Mouse (Mus musculus) hindbrain, embryonic 12.5 days (tissue): ENCODE measurements around the gene Mfng. TPM values are rescaled to one million over a fixed set of nuclear protein-coding genes. Genes with fewer than 3 reads are reported as not detected.

Source experiments
- ATAC-seq: fragments of 200-750 bp; cut with Nextera tagmentation; 2 replicates; pipeline ENCODE4 v1.8.0; 2017; ENCODE audit warnings: moderate TSS enrichment; ENCODE audit not compliant: low FRiP score
- H3K27ac ChIP-seq: fragments of 300-500 bp; sonication (generic); 2 replicates; pipeline ENCODE4 v1.5.1; 2016; ENCODE audit warnings: mild to moderate bottlenecking
- H3K27me3 ChIP-seq: fragments of 300-500 bp; sonication (generic); 2 replicates; pipeline ENCODE4 v1.6.1; 2016; ENCODE audit warnings: mild to moderate bottlenecking
- H3K36me3 ChIP-seq: fragments of 300-500 bp; sonication (generic); 2 replicates; pipeline ENCODE4 v1.6.1; 2016; ENCODE audit warnings: mild to moderate bottlenecking
- H3K4me1 ChIP-seq: fragments of 300-500 bp; sonication (generic); 2 replicates; pipeline ENCODE4 v1.6.1; 2016
- H3K4me2 ChIP-seq: fragments of 300-500 bp; sonication (generic); replicated peaks from 2 replicates; pipeline ENCODE4 v1.6.1; 2016; ENCODE audit warnings: mild to moderate bottlenecking
- H3K4me3 ChIP-seq: fragments of 300-500 bp; sonication (generic); 2 replicates; pipeline ENCODE4 v1.5.1; 2016; ENCODE audit warnings: mild to moderate bottlenecking
- H3K9ac ChIP-seq: fragments of 300-500 bp; sonication (generic); 2 replicates; pipeline ENCODE4 v1.6.1; 2016; ENCODE audit warnings: mild to moderate bottlenecking, moderate library complexity
- H3K9me3 ChIP-seq: fragments of 300-500 bp; sonication (generic); replicated peaks from 2 replicates; pipeline ENCODE4 v1.6.1; 2016; ENCODE audit warnings: mild to moderate bottlenecking
- WGBS: fragments of 180-500 bp; shearing (Covaris S2); methylation state at CpG from one replicate; pipeline ENCODE4 v1.1.7; 2016; 5-methylcytosine and 5-hydroxymethylcytosine counted together
- polyA plus RNA-seq: library from polyadenylated mRNA; unstranded; fragments of >200 nt; fragmentation: Nextera tagmentation; extraction: Ambion mirVana; gene quantifications from 2 replicates; pipeline ENCODE4 v1.2.1, GENCODE M21; 2016

Mfng gene
- polyA plus RNA-seq, 1 experiment from 2014 or later, result 58.0 TPM

DNA sequence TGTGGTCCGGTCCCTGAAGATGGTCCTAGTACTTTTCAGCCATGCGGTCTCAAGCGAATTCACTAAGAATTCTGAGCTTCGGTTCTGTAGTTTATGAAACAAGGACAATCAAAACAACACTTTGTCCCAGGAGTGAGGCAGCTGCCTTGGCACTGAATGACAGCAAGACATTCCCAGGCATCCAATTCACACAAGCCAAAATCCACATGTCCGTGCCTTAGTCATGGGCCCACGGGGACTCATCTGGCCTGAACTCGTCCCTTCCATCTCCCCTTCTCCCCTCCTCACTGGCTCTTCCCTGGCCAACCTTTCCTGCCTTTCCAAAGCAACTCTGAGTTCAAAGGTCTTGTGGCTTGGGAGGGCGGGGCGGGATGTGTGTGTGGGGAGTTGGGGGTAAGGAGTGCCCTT, 13.1 kb upstream of the Mfng start:
- Histone ChIP-seq H3K4me3 (no peak overlapping the region), H3K4me1 (peaks cover 30% of the 10 kb centered on the region), H3K27me3 (no peaks in the 10 kb centered on the region; the same call in 1 of the 2 replicates), H3K9me3 (no peaks in the 10 kb centered on the region), H3K36me3 (no peaks in the 10 kb centered on the region), H3K9ac (no peak overlapping the region; the same call in 1 of the 2 replicates), H3K27ac (no peak overlapping the region), H3K4me2 (no peak overlapping the region)
- 68% methylated on average over 9 of the region's 9 CpGs for WGBS
- ATAC-seq, result no peak

DNA sequence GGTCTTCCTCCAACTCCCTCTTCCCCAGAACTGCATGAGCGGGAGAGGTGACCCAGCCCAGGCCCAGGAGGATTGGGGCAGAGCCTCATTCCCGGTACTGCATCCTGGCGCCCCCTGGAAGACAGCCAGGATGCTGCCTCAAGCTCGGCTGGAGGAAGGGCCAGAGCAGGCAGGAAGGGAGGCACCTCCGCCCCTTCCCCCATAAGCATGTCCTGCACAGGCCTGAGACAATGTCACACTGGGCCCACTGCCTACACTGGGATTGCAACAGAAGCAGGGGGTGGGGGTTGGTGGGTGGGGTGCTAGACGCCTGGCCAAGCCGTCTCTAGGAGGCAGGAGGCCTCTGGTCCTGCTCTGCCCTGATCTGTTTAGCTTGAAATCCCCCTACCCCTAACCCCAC, 12.7 kb upstream of the Mfng start:
- H3K36me3 ChIP-seq, result no peaks in the 10 kb centered on the region
- ATAC-seq, result peak; percentile 23; the same call in 1 of the 2 replicates
- H3K9ac ChIP-seq, result no peak overlapping the region; the same call in 1 of the 2 replicates
- H3K27me3 ChIP-seq, result no peaks in the 10 kb centered on the region; the same call in 1 of the 2 replicates
- no peak overlapping the region for H3K4me2 ChIP-seq
- 31% methylated on average over 7 of the region's 7 CpGs for WGBS
- H3K4me1 ChIP-seq, result peaks cover 29% of the 10 kb centered on the region
- no peaks in the 10 kb centered on the region for H3K9me3 ChIP-seq
- H3K27ac ChIP-seq, result no peak overlapping the region
- H3K4me3 ChIP-seq, result no peak overlapping the region

- 90% methylated on average over 7 of the region's 7 CpGs for WGBS
- no peaks in the 10 kb centered on the region for H3K36me3 ChIP-seq
- peaks cover 22% of the 10 kb centered on the region for H3K4me1 ChIP-seq
- no peaks in the 10 kb centered on the region for H3K27me3 ChIP-seq
- H3K27ac ChIP-seq, result no peak overlapping the region
- no peak overlapping the region for H3K9ac ChIP-seq
- H3K4me3 ChIP-seq, result no peak overlapping the region
- H3K9me3 ChIP-seq, result no peaks in the 10 kb centered on the region
- ATAC-seq, result no peak
- H3K4me2 ChIP-seq, result no peak overlapping the region
Observed at GRCm38 (mm10) chr15:78785258-78785657, 12.0 kb upstream of the Mfng start.

DNA sequence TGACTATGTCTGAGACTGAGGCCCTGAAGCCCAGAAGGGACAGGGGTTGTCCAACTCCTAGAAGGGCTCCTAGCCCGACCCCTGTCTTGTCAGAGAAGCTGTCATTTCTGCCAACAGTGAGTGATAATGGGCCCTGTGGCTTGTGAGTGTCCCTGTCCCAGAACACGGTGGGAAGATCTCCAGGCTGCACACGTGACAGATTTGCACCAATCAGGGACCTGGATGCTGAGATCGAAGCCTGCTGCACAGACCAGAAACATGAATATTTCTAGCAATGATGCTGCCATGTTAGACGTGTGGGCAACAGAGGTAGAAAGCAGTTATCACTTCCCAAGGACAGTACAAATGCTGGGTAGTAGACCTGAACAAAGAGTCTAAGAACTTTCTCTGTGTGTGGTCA, 11.2 kb upstream of the Mfng start:
- H3K4me1 ChIP-seq, result peaks cover 22% of the 10 kb centered on the region
- H3K36me3 ChIP-seq, result no peaks in the 10 kb centered on the region
- H3K27ac ChIP-seq, result no peak overlapping the region
- H3K27me3 ChIP-seq, result no peaks in the 10 kb centered on the region
- no peak overlapping the region for H3K4me2 ChIP-seq
- no peak overlapping the region for H3K4me3 ChIP-seq
- WGBS, result 66% methylated on average over 5 of the region's 5 CpGs
- no peaks in the 10 kb centered on the region for H3K9me3 ChIP-seq
- ATAC-seq, result no peak
- no peak overlapping the region for H3K9ac ChIP-seq

DNA sequence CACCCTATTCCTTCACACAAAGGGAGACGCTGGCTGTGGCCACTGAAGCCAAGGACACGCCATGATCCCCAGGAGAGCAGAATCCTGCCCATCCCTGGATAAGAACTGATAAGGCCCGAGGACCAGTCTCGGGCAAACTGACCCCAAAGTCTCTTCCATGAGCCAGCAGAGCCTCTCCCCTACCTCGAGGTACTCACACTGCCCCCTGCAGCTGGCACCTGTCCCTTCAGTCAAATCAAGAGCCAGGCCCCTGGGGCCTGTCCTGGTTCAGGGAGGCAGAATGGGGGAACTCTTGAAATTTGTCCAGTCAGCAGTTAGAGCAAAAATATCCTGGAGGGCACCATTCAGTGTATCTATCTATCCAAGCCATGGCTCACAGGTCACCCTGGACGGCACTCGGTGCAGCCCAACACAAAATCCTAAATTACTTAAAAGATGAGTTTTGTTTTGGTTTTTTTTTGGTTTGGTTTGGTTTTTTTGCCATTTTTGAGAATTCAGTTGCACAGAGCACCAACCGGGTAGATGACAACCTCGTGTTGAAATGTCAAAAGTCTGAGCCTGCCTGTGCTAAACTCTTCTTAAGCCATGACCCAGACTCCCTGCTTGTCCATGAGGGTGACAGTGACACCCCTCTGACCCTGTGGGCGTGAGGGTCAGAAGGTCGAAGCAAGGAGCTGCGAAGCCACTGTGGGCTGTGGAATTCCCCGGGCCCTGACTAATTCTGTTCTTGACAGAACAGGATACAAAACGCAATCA, 9.3 kb upstream of the Mfng start:
- no peak overlapping the region for H3K4me2 ChIP-seq
- WGBS, result 64% methylated on average over 14 of the region's 14 CpGs
- no peak overlapping the region for H3K4me3 ChIP-seq
- H3K4me1 ChIP-seq, result peaks cover 30% of the 10 kb centered on the region
- no peaks in the 10 kb centered on the region for H3K9me3 ChIP-seq
- no peaks in the 10 kb centered on the region for H3K36me3 ChIP-seq
- no peak for ATAC-seq
- H3K27me3 ChIP-seq, result no peaks in the 10 kb centered on the region
- H3K27ac ChIP-seq, result no peak overlapping the region
- no peak overlapping the region for H3K9ac ChIP-seq

GRCm38 (mm10) chr15:78780908-78781307, 7.6 kb upstream of the Mfng start:
- H3K4me3 ChIP-seq, result no peak overlapping the region
- H3K4me2 ChIP-seq, result no peak overlapping the region
- H3K9ac ChIP-seq, result no peak overlapping the region
- peaks cover 18% of the 10 kb centered on the region for H3K4me1 ChIP-seq
- H3K9me3 ChIP-seq, result no peaks in the 10 kb centered on the region
- 79% methylated on average over 7 of the region's 7 CpGs for WGBS
- H3K27ac ChIP-seq, result no peak overlapping the region
- no peaks in the 10 kb centered on the region for H3K27me3 ChIP-seq
- no peaks in the 10 kb centered on the region for H3K36me3 ChIP-seq
- no peak for ATAC-seq

- no peak overlapping the region for H3K27ac ChIP-seq
- no peak for ATAC-seq
- H3K9me3 ChIP-seq, result no peaks in the 10 kb centered on the region
- 92% methylated on average over 14 of the region's 14 CpGs for WGBS
- H3K9ac ChIP-seq, result no peak overlapping the region
- H3K4me1 ChIP-seq, result peaks cover 16% of the 10 kb centered on the region
- H3K27me3 ChIP-seq, result no peaks in the 10 kb centered on the region
- H3K4me3 ChIP-seq, result no peak overlapping the region
- no peak overlapping the region for H3K4me2 ChIP-seq
- H3K36me3 ChIP-seq, result no peaks in the 10 kb centered on the region
Observed at GRCm38 (mm10) chr15:78780359-78780758, 7.1 kb upstream of the Mfng start.

DNA sequence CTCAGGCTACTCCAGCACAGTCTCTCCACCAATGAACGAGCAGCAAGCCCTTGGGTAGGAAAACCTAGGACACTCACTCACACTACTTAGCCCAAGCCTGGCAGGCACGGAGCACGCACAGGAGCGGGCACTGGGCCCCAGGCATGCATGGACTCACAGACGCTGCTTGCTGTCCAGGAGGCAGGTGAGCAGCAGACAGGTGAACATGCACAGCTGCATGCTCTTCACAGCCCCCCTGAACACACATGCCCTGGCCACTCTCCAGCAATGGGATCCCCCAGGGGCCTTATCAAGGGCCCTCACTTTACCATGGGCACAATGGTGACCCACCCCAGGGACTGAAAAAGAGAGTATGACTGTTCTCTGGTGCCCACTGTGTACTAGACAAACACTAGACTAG, 6.4 kb upstream of the Mfng start:
- H3K36me3 ChIP-seq, result no peaks in the 10 kb centered on the region
- H3K27me3 ChIP-seq, result no peaks in the 10 kb centered on the region
- 92% methylated on average over 5 of the region's 5 CpGs for WGBS
- H3K4me1 ChIP-seq, result peaks cover 16% of the 10 kb centered on the region
- no peak for ATAC-seq
- H3K4me2 ChIP-seq, result no peak overlapping the region
- no peaks in the 10 kb centered on the region for H3K9me3 ChIP-seq
- H3K4me3 ChIP-seq, result no peak overlapping the region
- H3K9ac ChIP-seq, result no peak overlapping the region
- H3K27ac ChIP-seq, result no peak overlapping the region

DNA sequence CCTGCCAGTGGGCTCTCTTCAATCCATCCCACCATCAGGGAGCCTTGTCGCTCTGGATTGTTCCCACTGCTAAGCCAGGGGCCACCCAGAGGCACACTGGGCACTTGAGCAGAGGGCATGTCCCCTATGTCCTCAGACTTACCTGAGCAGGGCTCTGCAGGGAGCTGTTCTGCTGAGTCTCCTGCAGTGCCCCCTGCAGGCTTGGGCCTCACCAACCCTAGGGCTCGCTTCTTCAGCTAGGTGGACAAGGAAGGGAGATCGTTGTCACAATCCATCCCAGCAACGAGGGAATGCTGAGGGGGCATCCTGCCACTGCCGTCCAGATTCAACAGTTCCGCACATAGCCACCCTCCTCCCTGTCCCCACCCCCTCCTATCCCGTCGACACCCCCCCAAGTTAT, 6.0 kb upstream of the Mfng start:
- no peak for ATAC-seq
- Histone ChIP-seq H3K27me3 (no peaks in the 10 kb centered on the region), H3K4me3 (no peak overlapping the region), H3K9me3 (no peaks in the 10 kb centered on the region), H3K27ac (no peak overlapping the region), H3K4me2 (no peak overlapping the region), H3K36me3 (no peaks in the 10 kb centered on the region), H3K4me1 (peaks cover 18% of the 10 kb centered on the region), H3K9ac (no peak overlapping the region)
- 75% methylated on average over 8 of the region's 8 CpGs for WGBS

DNA sequence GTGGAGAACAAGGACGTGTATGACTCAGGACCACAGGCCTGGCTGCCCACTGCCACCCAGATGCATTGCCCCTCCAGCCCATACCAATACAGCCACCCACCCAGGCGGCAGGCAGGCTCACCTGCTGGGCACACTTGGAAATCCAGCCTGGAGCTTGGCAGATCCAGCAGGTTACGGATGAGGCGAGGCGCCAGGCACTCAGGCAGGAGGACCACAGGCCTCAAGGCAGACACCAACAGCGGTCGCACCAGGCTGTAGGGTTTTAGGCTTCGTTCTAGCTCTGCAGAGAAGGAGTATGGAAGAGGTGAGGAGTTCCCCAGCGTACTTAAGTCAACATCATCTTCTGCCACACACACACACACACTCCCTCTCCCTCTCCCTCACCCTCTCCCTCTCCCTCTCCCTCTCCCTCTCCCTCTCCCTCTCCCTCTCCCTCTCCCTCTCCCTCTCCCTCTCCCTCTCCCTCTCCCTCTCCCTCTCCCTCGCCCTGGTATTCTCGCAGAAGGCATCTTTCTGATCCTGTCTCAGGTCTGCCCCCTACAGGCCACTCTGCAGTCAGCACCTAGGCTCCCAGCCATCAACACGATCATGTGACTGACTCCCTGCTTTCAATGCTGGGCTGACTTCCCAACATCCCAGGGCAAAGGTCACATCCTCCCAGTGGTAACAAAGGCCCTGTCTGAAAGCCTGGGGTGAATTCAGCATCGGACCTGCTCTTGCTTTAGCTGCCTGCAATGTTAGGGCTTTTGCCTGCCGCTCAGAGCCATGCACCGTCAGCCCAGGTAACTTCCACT, 5.0 kb upstream of the Mfng start:
- no peak for ATAC-seq

GRCm38 (mm10) chr15:78772856-78773255, 419 bp downstream of the Mfng start:
- Histone ChIP-seq H3K9ac (peak overlapping the region; percentile 62), H3K36me3 (no peaks in the 10 kb centered on the region), H3K4me3 (peak overlapping the region; percentile 37), H3K27me3 (no peaks in the 10 kb centered on the region), H3K4me2 (peak overlapping the region; percentile 49), H3K27ac (peak overlapping the region; percentile 96), H3K9me3 (no peaks in the 10 kb centered on the region), H3K4me1 (peaks cover 57% of the 10 kb centered on the region)
- ATAC-seq, result peak; percentile 11; the same call in 1 of the 2 replicates
- 35% methylated on average over 14 of the region's 14 CpGs for WGBS

More for the DNA sequence above, 5.0 kb upstream of the Mfng start:
- no peak overlapping the region for H3K4me3 ChIP-seq
- WGBS, result 46% methylated on average over 13 of the region's 15 CpGs
- H3K9me3 ChIP-seq, result no peaks in the 10 kb centered on the region
- peaks cover 28% of the 10 kb centered on the region for H3K4me1 ChIP-seq
- no peaks in the 10 kb centered on the region for H3K36me3 ChIP-seq
- H3K9ac ChIP-seq, result no peak overlapping the region
- H3K4me2 ChIP-seq, result no peak overlapping the region; the same call in 1 of the 2 replicates
- H3K27me3 ChIP-seq, result no peaks in the 10 kb centered on the region
- peak overlapping the region; percentile 66 for H3K27ac ChIP-seq

DNA sequence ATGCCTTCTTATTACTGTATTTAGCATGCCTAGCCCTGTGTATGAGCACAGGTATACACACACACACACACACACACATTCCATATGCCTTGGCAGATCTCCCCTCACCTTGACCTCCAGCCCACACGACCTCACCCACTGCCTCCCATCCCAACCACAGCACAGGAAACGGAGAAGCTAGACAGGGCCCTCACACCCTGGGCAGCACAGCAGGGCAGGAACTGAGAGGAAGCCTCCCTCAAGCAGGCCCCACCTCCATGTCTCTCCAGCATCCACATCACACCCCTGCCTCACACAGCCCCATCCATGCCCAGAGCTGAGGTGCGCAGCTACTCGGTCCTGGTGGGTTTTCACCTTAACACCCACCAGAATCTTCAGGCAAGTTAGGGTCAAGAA, 909 bp downstream of the Mfng start:
- H3K9me3 ChIP-seq, result no peaks in the 10 kb centered on the region
- H3K27ac ChIP-seq, result peak overlapping the region; percentile 96
- H3K36me3 ChIP-seq, result peaks cover 3% of the 10 kb centered on the region; the same call in 1 of the 2 replicates
- no peaks in the 10 kb centered on the region for H3K27me3 ChIP-seq
- no peak for ATAC-seq
- H3K4me1 ChIP-seq, result peaks cover 59% of the 10 kb centered on the region
- 49% methylated on average over 4 of the region's 4 CpGs for WGBS
- H3K9ac ChIP-seq, result peak overlapping the region; percentile 62
- peak overlapping the region; percentile 49 for H3K4me2 ChIP-seq
- H3K4me3 ChIP-seq, result peak overlapping the region; percentile 37
